Mouse (Mus musculus) right cerebral cortex, postnatal 14 days (tissue): ENCODE results near the gene Zfp2.
A peak's percentile ranks its signal among the peaks of the same experiment; 100 is the strongest.

Source experiments
- DNase-seq: peaks from one replicate; pipeline ENCODE4 v3.0.0; 2022

Zfp2 gene

DNA sequence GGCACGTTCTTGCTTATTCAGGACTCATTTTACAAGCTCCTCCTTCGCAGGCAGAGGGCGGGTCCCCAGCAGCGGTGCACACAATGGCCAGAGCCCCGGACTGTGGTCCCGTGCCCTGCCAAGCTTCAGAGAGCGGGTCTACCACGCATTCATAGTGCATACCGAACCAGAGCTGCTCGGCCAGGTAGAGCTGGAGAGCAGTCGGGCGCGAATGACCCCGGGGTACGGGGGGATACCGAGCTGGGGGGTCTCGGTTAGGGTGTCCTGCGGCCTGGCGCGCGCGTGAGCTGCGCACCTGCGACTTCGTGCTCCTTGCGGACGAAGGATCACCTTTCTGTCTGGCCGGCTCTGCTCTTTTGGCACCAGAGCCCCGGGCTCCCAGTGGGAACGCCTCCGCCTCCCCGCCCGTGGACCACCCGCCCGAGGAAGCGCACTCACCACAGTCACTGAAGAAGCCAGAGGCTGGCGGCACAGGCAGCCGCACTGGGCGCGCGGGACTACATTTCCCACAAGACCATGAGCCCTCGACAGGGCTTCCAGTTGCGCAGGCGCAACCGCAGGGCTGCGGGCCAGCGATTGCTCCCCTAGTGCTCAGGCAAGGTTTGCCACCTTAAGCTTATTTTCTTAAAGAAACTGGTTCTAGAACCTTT is at the start of gene Zfp2:
TSS of gene Zfp2 (minus strand) at position 495 of the 650 bp plus-strand sequence.
- DNase-seq = peak; percentile 94

DNA sequence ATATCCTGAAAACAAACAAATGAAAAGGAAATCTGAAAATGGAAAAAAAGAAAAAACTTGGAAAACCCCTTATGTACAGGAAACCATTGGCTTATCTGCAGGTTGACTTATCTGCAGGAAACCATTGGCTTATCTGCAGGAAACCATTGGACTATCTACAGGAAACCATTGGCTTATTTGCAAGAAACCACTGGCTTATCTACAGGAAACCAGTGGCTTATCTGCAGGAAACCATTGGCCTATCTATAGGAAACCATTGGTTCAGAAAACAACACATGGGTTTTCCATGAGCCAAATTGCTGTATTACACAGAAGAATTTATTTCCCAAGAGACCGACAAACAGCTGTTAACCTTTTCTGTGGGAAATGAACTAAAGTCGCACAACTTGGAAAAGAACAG is 48.9 kb upstream of the Zfp2 start:
- no peak for DNase-seq

DNA sequence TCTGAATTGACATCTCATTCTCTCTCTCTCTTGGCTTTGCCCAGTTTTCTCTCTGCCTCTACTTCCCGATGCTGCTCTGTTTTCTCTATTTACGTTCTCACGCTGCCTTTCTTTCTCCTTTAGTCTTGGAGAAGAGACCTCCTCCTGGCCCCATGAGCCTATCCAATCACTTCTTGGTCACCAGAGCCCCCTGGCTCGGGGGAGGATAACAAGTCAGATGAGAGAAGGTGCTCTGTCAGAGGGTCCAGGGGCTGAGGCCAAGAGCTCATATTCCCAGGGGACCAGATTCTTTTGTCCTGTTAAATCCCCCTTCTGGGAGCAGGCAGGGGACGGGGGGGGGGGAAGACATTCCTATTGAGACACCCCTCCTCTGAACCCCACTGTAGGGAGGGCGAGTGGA is 37.7 kb upstream of the Zfp2 start, which contains the start of gene Prop1:
TSS of gene Prop1 (minus strand) at position 101 of the 400 bp plus-strand sequence.
- DNase-seq = no peak

DNA sequence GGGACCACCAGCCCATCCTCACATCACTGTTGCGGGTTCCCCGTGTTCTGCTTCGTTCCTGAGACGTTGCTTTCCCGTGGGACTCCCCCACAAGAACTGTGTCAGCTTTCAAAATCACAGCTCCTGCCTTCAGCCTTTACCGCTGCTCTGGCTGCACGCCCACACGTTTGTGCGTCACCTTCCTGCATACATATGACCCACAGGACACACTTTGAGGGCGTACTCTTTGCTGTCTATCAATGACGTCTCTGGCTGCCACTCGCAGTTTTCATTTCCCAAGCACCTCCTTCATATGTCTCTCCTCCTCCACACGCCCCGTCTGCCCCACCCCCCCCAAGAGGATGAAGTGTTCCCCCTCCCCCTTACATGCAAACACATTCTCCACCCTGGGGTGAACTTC is 36.3 kb upstream of the Zfp2 start:
- DNase-seq = peak; percentile 17

- DNase-seq = no peak
These were observed 27.5 kb upstream of the Zfp2 start, which contains the start of gene 4933414I15Rik for GRCm38 (mm10) chr11:50943506-50943905. TSS of gene 4933414I15Rik (minus strand) at chr11:50943765.

DNA sequence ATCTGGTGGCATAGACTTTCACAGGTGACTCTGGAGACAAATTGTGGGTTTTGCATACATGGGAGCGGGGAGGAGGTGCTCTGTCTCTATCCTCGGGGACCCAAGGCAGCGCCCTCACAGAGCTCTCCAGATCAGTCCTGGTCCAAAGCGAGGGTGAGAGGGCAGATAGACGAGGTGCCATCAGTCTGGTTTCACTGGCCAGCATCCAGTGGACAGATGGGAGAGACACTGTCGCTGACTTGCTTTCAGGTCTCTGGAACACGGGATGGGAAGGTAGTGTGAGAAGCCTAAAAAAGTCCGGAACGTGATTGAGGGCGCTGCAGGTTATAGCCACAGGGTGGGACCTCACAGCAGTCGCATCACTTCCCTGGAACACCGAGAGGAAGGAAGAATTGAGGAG is 26.4 kb upstream of the Zfp2 start:
- DNase-seq = no peak

DNA sequence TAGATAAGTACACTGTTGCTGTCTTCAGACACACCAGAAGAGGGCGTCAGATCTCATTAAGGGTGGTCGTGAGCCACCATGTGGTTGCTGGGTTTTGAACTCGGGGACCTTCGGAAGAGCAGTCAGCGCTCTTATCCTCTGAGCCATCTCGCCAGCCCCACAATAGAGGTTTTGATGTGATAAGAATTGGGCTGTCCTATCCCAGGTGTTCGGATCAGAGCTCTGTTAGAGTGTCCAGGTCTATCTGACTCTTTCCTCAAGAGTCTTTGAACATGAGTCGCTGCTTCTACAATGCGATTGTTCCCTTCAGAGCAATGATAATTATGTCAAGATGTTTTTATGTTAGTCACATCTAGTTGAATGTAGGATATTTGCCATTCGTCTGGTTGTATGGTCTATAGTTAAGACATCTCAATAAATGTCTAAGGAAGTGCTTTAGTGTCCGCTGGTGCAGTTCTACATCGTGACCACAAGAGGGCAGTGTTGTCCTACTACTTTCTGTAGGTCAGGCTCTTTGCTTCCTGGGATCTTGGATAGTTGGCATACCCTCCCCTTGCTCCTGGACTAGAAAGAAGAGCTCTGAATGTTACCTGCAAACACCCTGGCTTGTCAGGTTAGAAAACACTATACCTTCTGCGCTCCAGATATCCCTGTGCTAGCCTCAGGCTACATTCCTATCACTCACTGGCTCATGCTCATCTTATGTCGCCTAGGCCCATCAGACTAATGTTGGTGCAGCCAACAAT is 23.8 kb upstream of the Zfp2 start:
- DNase-seq = no peak

DNA sequence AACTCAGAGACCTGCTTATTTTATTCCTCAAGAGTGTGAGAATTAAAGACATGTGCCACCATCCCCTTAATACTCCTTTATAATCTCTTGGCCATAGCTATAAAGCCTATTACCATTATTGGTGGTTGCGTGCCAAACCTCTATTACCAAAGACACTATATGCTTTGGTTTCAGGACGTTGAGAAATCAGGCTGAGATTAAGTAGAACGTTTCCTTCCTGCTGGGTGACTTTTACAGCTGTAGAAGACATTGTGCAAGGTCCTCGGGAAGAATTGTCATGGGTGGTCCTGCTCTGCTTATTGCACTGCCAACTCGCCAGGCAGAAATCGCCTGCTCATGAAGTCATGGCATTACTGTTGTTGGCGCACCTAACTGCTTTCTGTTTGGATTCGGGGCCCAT is 22.5 kb upstream of the Zfp2 start:
- DNase-seq = no peak

- DNase-seq = no peak
These were observed 16.1 kb upstream of the Zfp2 start for GRCm38 (mm10) chr11:50932040-50932439.

- DNase-seq = peak; percentile 78
These were observed 15.5 kb upstream of the Zfp2 start, which contains the start of gene Zfp354b for GRCm38 (mm10) chr11:50931451-50931866. TSS of gene Zfp354b (minus strand) at chr11:50931633.

DNA sequence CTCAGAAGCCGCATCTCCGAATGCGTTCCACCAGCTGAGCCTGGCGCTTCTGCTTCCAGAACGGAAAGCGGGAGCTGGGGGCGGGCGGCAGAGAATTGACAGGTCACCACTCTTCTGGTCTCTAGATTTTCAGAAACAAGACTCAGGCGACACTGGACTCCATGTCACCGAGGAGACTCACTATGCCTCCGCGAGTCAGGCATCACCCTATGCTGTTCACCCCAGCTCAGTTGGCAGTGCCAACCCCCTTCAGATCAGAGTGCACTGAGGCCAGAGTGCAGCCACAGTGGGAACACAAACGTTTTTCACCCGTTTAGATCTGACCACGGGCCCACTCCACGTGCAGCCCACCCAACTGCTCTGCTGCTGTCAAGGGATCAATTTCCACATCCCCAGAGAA is 15.1 kb upstream of the Zfp2 start:
- peak; percentile 22 for DNase-seq

- DNase-seq = no peak
These were observed 14.6 kb upstream of the Zfp2 start for GRCm38 (mm10) chr11:50930469-50931014.

DNA sequence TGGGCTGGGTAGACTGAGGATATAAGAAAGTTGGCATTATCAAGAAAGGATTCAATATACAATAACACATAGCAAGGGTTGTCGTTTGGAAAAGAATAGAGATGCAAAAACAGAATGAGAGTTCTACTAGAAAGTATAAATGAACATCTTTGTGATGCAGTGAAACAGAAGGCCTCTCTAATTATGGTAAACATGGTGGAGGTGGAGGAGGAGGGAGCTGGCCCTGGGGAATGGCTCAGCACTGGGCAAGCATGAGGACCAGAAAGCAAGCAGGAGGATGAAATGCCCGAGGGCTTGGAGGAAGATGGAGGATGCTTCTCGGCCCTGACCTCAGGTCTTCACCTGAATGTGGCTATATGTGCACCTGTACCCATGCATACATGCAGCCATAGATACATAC is 1.5 kb downstream of the Zfp2 start:
- no peak for DNase-seq

- no peak for DNase-seq
These were observed 2.7 kb downstream of the Zfp2 start for GRCm38 (mm10) chr11:50913301-50913700.

DNA sequence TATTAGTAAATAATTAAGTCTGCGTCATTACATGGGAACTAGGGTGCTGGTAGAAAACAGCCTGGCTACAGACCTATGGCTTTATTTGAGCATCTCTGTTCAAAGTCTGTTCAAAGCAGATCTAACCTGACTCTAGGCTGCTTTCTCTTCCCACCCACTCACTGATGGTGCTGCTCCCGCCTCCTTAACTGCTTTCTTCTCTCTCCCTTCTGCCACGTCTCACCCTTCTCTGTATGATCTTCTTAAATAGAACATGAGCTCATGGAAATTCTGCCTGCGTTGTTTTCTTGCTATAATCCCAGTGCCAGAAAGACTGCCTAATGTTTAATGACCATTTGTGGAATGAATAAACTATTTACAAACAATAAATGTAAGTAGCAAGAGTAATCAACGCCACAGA is 7.8 kb downstream of the Zfp2 start:
- no peak for DNase-seq

GRCm38 (mm10) chr11:50897359-50897758 is 18.6 kb downstream of the Zfp2 start:
- DNase-seq = no peak

GRCm38 (mm10) chr11:50892441-50892840 is 23.5 kb downstream of the Zfp2 start:
- DNase-seq = no peak

GRCm38 (mm10) chr11:50887390-50888128 is 28.4 kb downstream of the Zfp2 start, which contains the start of gene Zfp454:
TSS of gene Zfp454 (minus strand) at chr11:50887651.
- DNase-seq = peak; percentile 86

DNA sequence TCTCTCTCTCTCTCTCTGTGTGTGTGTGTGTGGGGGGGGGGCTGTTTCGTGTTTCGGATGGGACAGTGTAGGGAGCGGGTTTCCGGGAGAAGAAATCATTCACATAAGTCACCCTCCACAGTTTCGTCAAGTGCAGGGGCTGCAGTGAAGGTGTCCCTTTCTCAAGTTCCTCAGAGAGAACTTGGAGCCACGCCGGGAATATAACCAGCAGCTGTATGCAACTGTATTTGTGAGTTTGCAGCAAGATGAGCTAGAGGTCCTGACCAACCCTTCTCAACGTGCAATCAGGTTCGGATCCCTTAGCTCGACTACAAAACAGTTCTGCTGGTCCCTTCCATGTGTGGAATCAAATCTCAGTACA is 29.1 kb downstream of the Zfp2 start:
- DNase-seq = no peak

DNA sequence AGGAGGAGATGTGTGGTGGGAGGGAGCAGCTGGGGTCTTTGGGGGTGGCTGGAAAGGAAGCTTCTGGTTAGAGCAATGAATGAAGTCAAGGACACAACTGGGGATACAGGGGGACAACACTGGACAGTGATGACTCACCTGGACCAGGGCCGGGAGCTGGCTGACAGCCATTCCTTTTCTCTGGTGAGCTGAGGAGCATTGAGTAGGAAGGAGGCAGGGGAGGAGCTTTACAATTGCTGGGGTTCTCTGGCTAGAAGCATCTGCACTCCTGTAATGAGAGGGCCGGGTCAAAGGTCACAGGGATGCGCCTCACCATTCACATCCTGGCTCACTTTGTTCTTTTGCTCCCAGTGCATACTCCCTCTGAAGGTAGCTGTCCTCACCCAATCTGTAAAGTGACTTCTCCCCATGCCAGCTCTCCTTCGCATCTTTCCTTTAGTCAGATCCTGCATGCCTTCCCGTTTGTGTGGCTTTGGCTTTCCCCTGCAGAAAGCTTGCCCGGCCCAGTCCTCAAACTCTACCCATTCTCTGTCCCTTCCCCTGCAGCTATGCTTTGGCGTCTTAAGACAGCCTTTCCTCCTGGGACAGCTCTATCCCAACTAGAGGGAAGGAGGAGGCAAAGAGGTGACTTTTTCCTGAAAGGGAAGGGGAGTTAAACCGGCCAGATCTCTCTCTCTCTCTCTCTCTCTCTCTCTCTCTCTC is 29.6 kb downstream of the Zfp2 start:
- peak; percentile 24 for DNase-seq

- no peak for DNase-seq
These were observed 32.2 kb downstream of the Zfp2 start for GRCm38 (mm10) chr11:50883756-50884155.

GRCm38 (mm10) chr11:50878641-50879040 is 37.3 kb downstream of the Zfp2 start:
- no peak for DNase-seq
